Mouse (Mus musculus) intestine, embryonic 14.5 days (tissue): ENCODE measurements around the gene Plekhm2. TPM values are rescaled to one million over a fixed set of nuclear protein-coding genes. Genes with fewer than 3 reads are reported as not detected.

Experiments
- ATAC-seq: fragments of 200-750 bp; cut with Nextera tagmentation; replicated peaks from 2 replicates; pipeline ENCODE4 v1.8.0; 2017; ENCODE audit warnings: low read depth, moderate number of reproducible peaks, moderate TSS enrichment, moderate library complexity; ENCODE audit not compliant: low FRiP score, low TSS enrichment
- DNase-seq: peaks from one replicate; pipeline ENCODE4 v3.0.0-alpha.2; 2018; ENCODE audit warnings: low spot score
- H3K27ac ChIP-seq: fragments of 300-500 bp; sonication (generic); 2 replicates; pipeline ENCODE4 v1.5.1; 2014; ENCODE audit warnings: low read depth, mild to moderate bottlenecking, control low read depth
- H3K27me3 ChIP-seq: fragments of 300-500 bp; sonication (generic); replicated peaks from 2 replicates; pipeline ENCODE4 v1.6.1; 2014; ENCODE audit warnings: low read length, control low read depth; ENCODE audit not compliant: control insufficient read depth, insufficient read depth
- H3K36me3 ChIP-seq: fragments of 300-500 bp; sonication (generic); 2 replicates; pipeline ENCODE4 v1.6.1; 2014; ENCODE audit warnings: low read length, control low read depth; ENCODE audit not compliant: control insufficient read depth, insufficient read depth
- H3K4me1 ChIP-seq: fragments of 300-500 bp; sonication (generic); replicated peaks from 2 replicates; pipeline ENCODE4 v1.6.1; 2014; ENCODE audit warnings: low read length, control low read depth, mixed read lengths; ENCODE audit not compliant: control insufficient read depth, insufficient read depth
- H3K4me2 ChIP-seq: fragments of 300-500 bp; sonication (generic); 2 replicates; pipeline ENCODE4 v1.6.1; 2014; ENCODE audit warnings: low read length
- H3K4me3 ChIP-seq: fragments of 300-500 bp; sonication (generic); 2 replicates; pipeline ENCODE4 v1.5.1; 2014; ENCODE audit warnings: low read depth, low read length, control low read depth, mixed read lengths
- H3K9ac ChIP-seq: fragments of 300-500 bp; sonication (generic); 2 replicates; pipeline ENCODE4 v1.6.1; 2014; ENCODE audit warnings: mild to moderate bottlenecking, low read length
- H3K9me3 ChIP-seq: fragments of 300-500 bp; sonication (generic); 2 replicates; pipeline ENCODE4 v1.6.1; 2016; ENCODE audit warnings: low read length, control low read depth; ENCODE audit not compliant: control insufficient read depth
- WGBS: fragments of 180-500 bp; shearing (Covaris S2); extraction: QIAGEN DNeasy Blood & Tissue Kit; methylation state at CpG from one replicate; pipeline ENCODE4 v1.1.7; 2014; 5-methylcytosine and 5-hydroxymethylcytosine counted together
- polyA plus RNA-seq: library from polyadenylated mRNA; unstranded; fragments of >200 nt; fragmentation: Nextera tagmentation; extraction: Ambion mirVana; gene quantifications from 2 replicates; pipeline ENCODE4 v1.2.1, GENCODE M21; 2014

The Plekhm2 gene
- 3.2 and 3.7 TPM in 2 replicates for polyA plus RNA-seq

GRCm38 (mm10) chr4:141664799-141665198, at the start of gene Plekhm2:
TSS of gene Plekhm2 (minus strand) at chr4:141664899.
- H3K4me2 ChIP-seq, result peak within 1 kb of the TSS; percentile 93
- H3K9ac ChIP-seq, result peak within 1 kb of the TSS; percentile 91
- H3K36me3 ChIP-seq, result peaks cover 15% of the 10 kb centered on the region
- DNase-seq (no peak), ATAC-seq (no peak)
- peak within 1 kb of the TSS; percentile 89 for H3K4me3 ChIP-seq
- peaks cover 12% of the 10 kb centered on the region for H3K4me1 ChIP-seq
- no peaks in the 10 kb centered on the region for H3K9me3 ChIP-seq
- peak within 1 kb of the TSS; percentile 57 for H3K27ac ChIP-seq
- 65% methylated on average over 8 of the region's 8 CpGs for WGBS
- H3K27me3 ChIP-seq, result no peaks in the 10 kb centered on the region

GRCm38 (mm10) chr4:141713598-141714142, 49.0 kb upstream of the Plekhm2 start:
- no peak overlapping the region for H3K9ac ChIP-seq
- no peak overlapping the region for H3K4me2 ChIP-seq
- peaks cover 62% of the 10 kb centered on the region for H3K36me3 ChIP-seq
- H3K27ac ChIP-seq, result no peak overlapping the region
- 60% methylated on average over 5 of the region's 5 CpGs for WGBS
- H3K4me1 ChIP-seq, result peaks cover 4% of the 10 kb centered on the region; the same call in 1 of the 2 replicates
- H3K9me3 ChIP-seq, result no peaks in the 10 kb centered on the region
- H3K27me3 ChIP-seq, result no peaks in the 10 kb centered on the region
- no peak overlapping the region for H3K4me3 ChIP-seq
- no peak for DNase-seq
- ATAC-seq, result no peak

GRCm38 (mm10) chr4:141711250-141711649, 46.6 kb upstream of the Plekhm2 start:
- no peak for DNase-seq
- Histone ChIP-seq H3K4me1 (peaks cover 4% of the 10 kb centered on the region; the same call in 1 of the 2 replicates), H3K9ac (no peak overlapping the region), H3K4me3 (no peak overlapping the region), H3K27ac (no peak overlapping the region), H3K9me3 (no peaks in the 10 kb centered on the region), H3K27me3 (no peaks in the 10 kb centered on the region), H3K36me3 (peaks cover 77% of the 10 kb centered on the region), H3K4me2 (no peak overlapping the region)
- 100% methylated on average over 1 of the region's 1 CpGs for WGBS
- ATAC-seq, result no peak

GRCm38 (mm10) chr4:141708971-141709370, 44.3 kb upstream of the Plekhm2 start:
- H3K27ac ChIP-seq, result no peak overlapping the region
- WGBS, result 96% methylated on average over 2 of the region's 2 CpGs
- DNase-seq (no peak), ATAC-seq (no peak)
- H3K27me3 ChIP-seq, result no peaks in the 10 kb centered on the region
- no peak overlapping the region for H3K9ac ChIP-seq
- H3K9me3 ChIP-seq, result no peaks in the 10 kb centered on the region
- no peaks in the 10 kb centered on the region for H3K4me1 ChIP-seq
- H3K4me3 ChIP-seq, result no peak overlapping the region
- H3K4me2 ChIP-seq, result no peak overlapping the region
- H3K36me3 ChIP-seq, result peaks cover 93% of the 10 kb centered on the region

- WGBS, result 91% methylated on average over 7 of the region's 7 CpGs
Observed at GRCm38 (mm10) chr4:141708005-141708404, 43.3 kb upstream of the Plekhm2 start.

GRCm38 (mm10) chr4:141705331-141705730, 40.6 kb upstream of the Plekhm2 start:
- Histone ChIP-seq H3K9ac (no peak overlapping the region), H3K4me1 (no peaks in the 10 kb centered on the region), H3K36me3 (peaks cover 98% of the 10 kb centered on the region), H3K9me3 (no peaks in the 10 kb centered on the region), H3K27me3 (no peaks in the 10 kb centered on the region), H3K4me2 (no peak overlapping the region), H3K4me3 (no peak overlapping the region), H3K27ac (no peak overlapping the region)
- ATAC-seq (0 out of 2 replicates have a peak, but pooled peaks have one; percentile 23), DNase-seq (no peak)
- WGBS, result 77% methylated on average over 4 of the region's 4 CpGs

More at GRCm38 (mm10) chr4:141708005-141708404, 43.3 kb upstream of the Plekhm2 start:
- Histone ChIP-seq H3K36me3 (peaks cover 99% of the 10 kb centered on the region), H3K27me3 (no peaks in the 10 kb centered on the region), H3K4me3 (no peak overlapping the region), H3K4me2 (no peak overlapping the region), H3K4me1 (no peaks in the 10 kb centered on the region), H3K27ac (no peak overlapping the region), H3K9me3 (no peaks in the 10 kb centered on the region), H3K9ac (no peak overlapping the region)
- no peak for DNase-seq
- no peak for ATAC-seq

- no peak for DNase-seq
- 91% methylated on average over 2 of the region's 2 CpGs for WGBS
- no peak overlapping the region for H3K9ac ChIP-seq
- H3K4me2 ChIP-seq, result no peak overlapping the region
- peaks cover 98% of the 10 kb centered on the region for H3K36me3 ChIP-seq
- ATAC-seq, result no peak
- H3K27ac ChIP-seq, result no peak overlapping the region
- H3K9me3 ChIP-seq, result no peaks in the 10 kb centered on the region
- H3K4me3 ChIP-seq, result no peak overlapping the region
- H3K27me3 ChIP-seq, result no peaks in the 10 kb centered on the region
- H3K4me1 ChIP-seq, result no peaks in the 10 kb centered on the region
Observed at GRCm38 (mm10) chr4:141704625-141705024, 39.9 kb upstream of the Plekhm2 start.

- peaks cover 96% of the 10 kb centered on the region for H3K36me3 ChIP-seq
- no peak for ATAC-seq
Observed at GRCm38 (mm10) chr4:141694719-141695118, 30.0 kb upstream of the Plekhm2 start.

GRCm38 (mm10) chr4:141688505-141688904, 23.8 kb upstream of the Plekhm2 start:
- Histone ChIP-seq H3K4me1 (no peaks in the 10 kb centered on the region), H3K9me3 (no peaks in the 10 kb centered on the region), H3K27me3 (no peaks in the 10 kb centered on the region), H3K9ac (no peak overlapping the region), H3K36me3 (peaks cover 84% of the 10 kb centered on the region), H3K4me3 (no peak overlapping the region), H3K4me2 (no peak overlapping the region), H3K27ac (no peak overlapping the region)
- 82% methylated on average over 8 of the region's 8 CpGs for WGBS
- DNase-seq (no peak), ATAC-seq (no peak)

More at GRCm38 (mm10) chr4:141694719-141695118, 30.0 kb upstream of the Plekhm2 start:
- Histone ChIP-seq H3K27ac (no peak overlapping the region), H3K27me3 (no peaks in the 10 kb centered on the region), H3K4me2 (no peak overlapping the region), H3K9me3 (no peaks in the 10 kb centered on the region), H3K4me1 (no peaks in the 10 kb centered on the region), H3K4me3 (no peak overlapping the region), H3K9ac (no peak overlapping the region)
- WGBS, result 96% methylated on average over 8 of the region's 8 CpGs
- no peak for DNase-seq
